Mouse (Mus musculus) heart, embryonic 12.5 days (tissue): ENCODE data around the gene Clpx. TPM values are rescaled to one million over a fixed set of nuclear protein-coding genes. Genes with fewer than 3 reads are reported as not detected.

Experiments
- ATAC-seq: fragments of 200-750 bp; cut with Nextera tagmentation; 2 replicates; pipeline ENCODE4 v1.8.0; 2017; ENCODE audit warnings: moderate TSS enrichment, moderate library complexity; ENCODE audit not compliant: insufficient number of reproducible peaks, low FRiP score
- H3K27ac ChIP-seq: fragments of 300-500 bp; sonication (generic); 2 replicates; pipeline ENCODE4 v1.5.1; 2016; ENCODE audit warnings: mild to moderate bottlenecking, moderate library complexity; ENCODE audit not compliant: poor library complexity, severe bottlenecking
- H3K27me3 ChIP-seq: fragments of 300-500 bp; sonication (generic); replicated peaks from 2 replicates; pipeline ENCODE4 v1.6.1; 2016; ENCODE audit warnings: mild to moderate bottlenecking, moderate library complexity
- H3K36me3 ChIP-seq: fragments of 300-500 bp; sonication (generic); 2 replicates; pipeline ENCODE4 v1.6.1; 2016; ENCODE audit warnings: mild to moderate bottlenecking, moderate library complexity
- H3K4me1 ChIP-seq: fragments of 300-500 bp; sonication (generic); replicated peaks from 2 replicates; pipeline ENCODE4 v1.6.1; 2016; ENCODE audit warnings: mild to moderate bottlenecking
- H3K4me2 ChIP-seq: fragments of 300-500 bp; sonication (generic); 2 replicates; pipeline ENCODE4 v1.6.1; 2016; ENCODE audit warnings: mild to moderate bottlenecking, moderate library complexity
- H3K4me3 ChIP-seq: fragments of 300-500 bp; sonication (generic); 2 replicates; pipeline ENCODE4 v1.5.1; 2016; ENCODE audit warnings: mild to moderate bottlenecking
- H3K9ac ChIP-seq: fragments of 300-500 bp; sonication (generic); 2 replicates; pipeline ENCODE4 v1.6.1; 2016; ENCODE audit warnings: mild to moderate bottlenecking, moderate library complexity
- H3K9me3 ChIP-seq: fragments of 300-500 bp; sonication (generic); replicated peaks from 2 replicates; pipeline ENCODE4 v1.6.1; 2016; ENCODE audit warnings: mild to moderate bottlenecking, moderate library complexity
- WGBS: fragments of 180-500 bp; shearing (Covaris S2); methylation state at CpG from one replicate; pipeline ENCODE4 v1.1.7; 2016; 5-methylcytosine and 5-hydroxymethylcytosine counted together
- polyA plus RNA-seq: library from polyadenylated mRNA; unstranded; fragments of >200 nt; fragmentation: Nextera tagmentation; extraction: Ambion mirVana; gene quantifications from 2 replicates; pipeline ENCODE4 v1.2.1, GENCODE M21; 2016

The Clpx gene
- polyA plus RNA-seq, 1 experiment from 2014 or later: 44.6 TPM

- no peak for ATAC-seq
- Histone ChIP-seq H3K27ac (no peak overlapping the region), H3K36me3 (peaks cover 19% of the 10 kb centered on the region), H3K4me3 (no peak overlapping the region), H3K4me1 (peaks cover 6% of the 10 kb centered on the region; the same call in 1 of the 2 replicates), H3K9me3 (no peaks in the 10 kb centered on the region), H3K9ac (no peak overlapping the region), H3K4me2 (no peak overlapping the region), H3K27me3 (no peaks in the 10 kb centered on the region)
- WGBS: 60% methylated on average over 5 of the region's 5 CpGs
Measured at GRCm38 (mm10) chr9:65374468-65375162, 80.6 kb downstream of the Clpx start.

GRCm38 (mm10) chr9:65375163-65375934 is 81.3 kb downstream of the Clpx start:
- Histone ChIP-seq H3K27ac (no peak overlapping the region), H3K9ac (no peak overlapping the region), H3K4me3 (no peak overlapping the region), H3K27me3 (no peaks in the 10 kb centered on the region), H3K4me1 (peaks cover 6% of the 10 kb centered on the region; the same call in 1 of the 2 replicates), H3K4me2 (no peak overlapping the region), H3K9me3 (no peaks in the 10 kb centered on the region), H3K36me3 (peaks cover 19% of the 10 kb centered on the region)
- WGBS: 82% methylated on average over 9 of the region's 9 CpGs
- no peak for ATAC-seq

Other genes with a start within 250 kb of the Clpx start
- 12.9 and 13.0 TPM in 2 replicates for gene Igdcc4, start 192.8 kb upstream of the Clpx start, polyA plus RNA-seq
- gene Igdcc3, start 153.1 kb upstream of the Clpx start, polyA plus RNA-seq: 4.8 and 5.5 TPM in 2 replicates
- gene Parp16, start 98.9 kb upstream of the Clpx start, polyA plus RNA-seq: 5.0 and 5.8 TPM in 2 replicates
- 0.17 TPM in 1 of 2 replicates, not detected in the other for gene Cilp, start 29.1 kb upstream of the Clpx start, polyA plus RNA-seq
- 9.5 and 9.9 TPM in 2 replicates for gene Pdcd7, start 51.8 kb downstream of the Clpx start, polyA plus RNA-seq
- 0.11 TPM in 1 of 2 replicates, not detected in the other for gene Ubap1l, start 66.8 kb downstream of the Clpx start, polyA plus RNA-seq
- gene Kbtbd13, start 97.4 kb downstream of the Clpx start, polyA plus RNA-seq: 2.0 and 2.8 TPM in 2 replicates
- gene Rasl12, start 104.2 kb downstream of the Clpx start, polyA plus RNA-seq: 3.0 and 3.7 TPM in 2 replicates
- gene Slc51b, start 128.7 kb downstream of the Clpx start, polyA plus RNA-seq: not detected in 2 replicates
- gene Mtfmt, start 141.5 kb downstream of the Clpx start, polyA plus RNA-seq: 17.5 and 17.9 TPM in 2 replicates
- gene Spg21, start 166.7 kb downstream of the Clpx start, polyA plus RNA-seq: 61.3 and 62.9 TPM in 2 replicates
- gene Ankdd1a, start 225.9 kb downstream of the Clpx start, polyA plus RNA-seq: not detected in 2 replicates